Mouse (Mus musculus) layer of hippocampus, postnatal 36 days (tissue): Measurements from ENCODE around the gene Psma6. TPM values are rescaled to one million over a fixed set of nuclear protein-coding genes. Genes with fewer than 3 reads are reported as not detected.
A peak's percentile ranks its signal among the peaks of the same experiment; 100 is the strongest.
"Not testable (repeated sequence)": the region's sequence is repeated elsewhere in the genome, so short reads cannot be mapped to it uniquely, and the experiment has no call there.

Experiments
- DNase-seq, 2 experiments: peaks; one replicate each; pipeline ENCODE4 v3.0.0; 2022
- total RNA-seq, 2 experiments: library from RNA; stranded (reverse); gene quantifications; 2 replicates each; pipeline ENCODE4 v1.2.3; 2021

The Psma6 gene
- 100 to 1,000 TPM; 142 to 152 TPM for total RNA-seq

DNA sequence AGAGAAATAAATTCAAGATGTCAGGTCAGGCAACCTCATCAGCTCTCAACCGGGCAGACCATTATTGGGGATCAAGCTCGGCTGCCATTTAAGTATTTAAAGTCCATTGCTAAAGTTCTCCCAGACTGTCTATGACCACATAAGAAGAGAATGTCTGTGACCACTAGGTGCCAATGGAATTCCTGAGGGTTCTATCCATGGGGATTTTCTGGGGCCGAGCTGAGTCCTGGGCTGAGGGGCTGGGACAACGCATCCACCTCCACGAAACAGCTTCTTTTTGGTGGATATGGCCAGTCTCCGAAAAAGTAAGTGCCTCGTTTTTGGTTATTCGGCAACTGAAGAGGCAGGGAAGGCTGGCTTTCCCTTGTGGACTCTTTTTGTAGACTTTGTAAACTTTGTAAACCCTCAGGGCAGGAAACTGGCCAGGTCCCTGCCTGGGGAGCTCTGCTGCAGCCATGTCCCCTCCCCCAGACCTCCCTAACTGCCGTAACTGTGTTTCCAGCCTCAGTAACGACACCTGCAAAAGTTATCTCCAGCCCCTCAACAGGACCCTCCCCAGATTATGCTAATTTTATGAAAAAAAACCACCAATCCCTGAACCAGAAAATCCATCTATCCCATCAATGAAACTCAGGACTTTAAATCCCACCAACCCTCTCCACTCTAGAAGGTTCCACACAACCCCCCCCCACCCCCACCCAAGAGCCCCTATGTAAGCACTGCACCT is at the start of gene Psma6:
TSS of gene Psma6 (plus strand) at position 200 of the 727 bp plus-strand sequence.
- DNase-seq, result no peak

DNA sequence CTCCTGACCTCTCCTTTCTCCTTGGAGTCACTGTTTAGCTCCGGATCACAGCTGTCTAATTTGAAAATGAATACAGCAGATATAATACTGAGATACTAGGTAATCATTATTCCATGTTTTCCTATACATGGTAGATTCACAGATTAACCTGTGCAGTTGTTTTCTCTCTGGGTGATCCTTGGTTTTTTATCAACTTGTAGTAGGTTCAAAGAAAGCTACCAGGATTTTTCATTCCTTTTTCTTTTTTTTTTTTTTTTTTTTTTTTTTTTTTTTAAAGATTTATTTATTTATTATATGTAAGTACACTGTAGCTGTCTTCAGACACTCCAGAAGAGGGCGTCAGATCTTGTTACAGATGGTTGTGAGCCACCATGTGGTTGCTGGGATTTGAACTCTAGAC is 45.5 kb upstream of the Psma6 start:
- not testable (repeated sequence) for DNase-seq

DNA sequence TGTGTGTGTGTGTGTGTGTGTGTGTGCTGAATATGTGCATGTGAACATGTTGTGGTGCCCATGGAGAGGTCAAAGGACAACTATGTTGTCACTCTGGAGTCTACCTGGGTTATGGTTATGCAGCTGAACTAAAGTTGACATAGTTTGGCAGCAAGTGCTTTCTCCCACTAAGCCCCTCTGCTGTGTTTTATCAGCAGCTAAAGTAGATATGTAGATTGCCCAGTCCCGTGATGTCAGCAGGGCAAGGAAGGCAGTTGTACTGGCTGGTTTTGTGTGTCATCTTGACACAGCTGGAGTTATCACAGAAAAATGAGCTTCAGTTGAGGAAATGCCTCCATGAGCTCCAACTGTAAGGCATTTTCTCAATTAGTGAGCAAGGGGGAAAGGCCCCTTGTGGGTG is 41.0 kb upstream of the Psma6 start:
- not testable (repeated sequence) for DNase-seq

DNA sequence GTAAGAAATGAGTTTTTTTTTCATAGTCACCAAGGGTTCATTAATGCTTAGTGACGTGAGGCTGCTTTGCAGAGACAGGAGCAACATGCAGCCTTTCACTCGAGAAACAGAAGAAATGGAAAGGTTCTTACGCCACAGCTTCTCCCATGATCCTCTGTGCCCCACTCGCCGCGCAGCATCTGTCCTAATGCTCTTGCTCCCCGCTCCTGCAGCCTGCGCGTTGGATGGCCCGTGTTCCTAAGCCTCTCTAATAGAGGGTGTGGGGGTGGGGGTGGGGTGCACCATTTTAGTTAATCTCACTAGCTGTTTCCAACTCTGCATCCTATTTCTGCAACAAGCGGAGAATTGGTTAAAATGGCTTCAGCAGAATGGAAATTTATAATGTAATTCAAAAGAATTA is 40.0 kb upstream of the Psma6 start:
- DNase-seq, result no peak

DNA sequence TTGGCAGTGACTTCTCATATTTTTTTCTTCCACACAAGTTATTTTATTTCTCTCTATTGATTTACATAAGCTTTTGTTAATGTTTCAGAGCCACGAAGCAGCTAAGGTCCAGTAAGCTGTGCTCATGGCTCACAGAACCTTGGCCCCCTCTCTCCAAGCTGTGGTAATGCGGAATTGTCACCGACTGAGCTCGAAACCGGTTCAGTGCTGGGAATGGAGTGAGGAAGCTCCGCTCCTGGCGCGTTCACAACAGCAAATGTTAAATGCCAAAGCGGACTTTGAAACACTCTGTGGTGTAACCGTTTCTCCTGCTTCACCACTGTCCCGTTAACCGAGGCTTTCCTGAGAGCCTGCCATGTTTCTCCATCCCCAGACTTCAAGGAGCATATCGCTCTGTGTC is 39.4 kb upstream of the Psma6 start:
- DNase-seq, result peak; percentile 14 to 16

DNA sequence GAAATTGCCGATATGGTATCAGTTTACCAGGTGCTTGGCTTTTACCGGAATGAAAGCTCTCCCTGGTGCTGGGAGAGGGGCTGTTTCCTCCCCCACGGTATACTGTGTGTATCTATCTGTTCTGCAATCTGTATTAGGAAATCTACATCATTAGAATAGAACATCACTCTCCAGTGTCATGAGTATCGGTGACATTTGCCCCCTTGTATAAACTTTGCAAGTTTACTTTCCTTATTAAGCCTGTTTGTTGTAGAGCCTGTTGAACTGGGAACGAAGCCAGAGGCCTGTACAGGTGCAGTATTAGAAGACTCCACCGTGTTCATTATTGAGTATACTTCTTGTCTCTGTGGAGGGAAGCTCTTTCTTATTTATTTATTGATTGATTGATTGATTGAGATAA is 30.6 kb upstream of the Psma6 start:
- no peak for DNase-seq

DNA sequence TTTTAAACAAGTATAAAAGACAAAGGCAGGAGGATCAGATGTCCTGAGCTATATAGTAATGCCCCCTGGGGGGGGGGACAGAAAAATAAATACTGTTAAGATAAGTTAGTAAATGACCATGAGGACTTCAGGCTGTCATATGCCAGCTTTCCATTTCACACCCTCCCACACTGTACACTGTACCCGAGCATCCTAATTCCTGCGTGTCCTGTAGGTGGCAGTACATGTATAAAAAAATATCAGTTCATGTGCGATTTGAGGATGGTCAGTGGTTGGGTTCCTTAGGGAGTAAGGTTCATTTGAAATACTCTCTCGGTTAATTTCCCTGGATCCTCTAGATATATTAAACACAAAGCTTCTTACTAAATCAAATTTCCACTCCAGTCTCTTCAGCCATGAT is 29.1 kb upstream of the Psma6 start:
- peak in 1 of 2 experiments; percentile 10 for DNase-seq

DNA sequence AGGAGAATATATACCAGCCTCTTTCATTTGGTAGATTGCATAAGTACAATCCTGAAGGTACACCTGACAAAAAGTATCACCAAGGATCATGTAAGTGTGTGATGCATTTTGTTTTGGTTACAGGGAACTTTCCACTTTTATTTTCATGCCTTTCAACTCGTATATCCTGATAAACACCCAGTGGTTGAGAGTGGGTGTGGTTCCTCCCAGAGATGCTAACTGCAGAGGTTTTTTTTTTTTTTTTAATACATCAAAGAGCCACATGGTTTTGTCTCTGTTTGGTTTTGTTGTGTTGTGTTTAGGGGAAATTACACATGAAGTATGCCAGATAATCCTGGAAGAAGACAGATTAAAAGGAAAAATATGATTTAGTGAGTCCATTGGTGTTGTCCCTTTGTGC is 26.7 kb upstream of the Psma6 start:
- no peak for DNase-seq

DNA sequence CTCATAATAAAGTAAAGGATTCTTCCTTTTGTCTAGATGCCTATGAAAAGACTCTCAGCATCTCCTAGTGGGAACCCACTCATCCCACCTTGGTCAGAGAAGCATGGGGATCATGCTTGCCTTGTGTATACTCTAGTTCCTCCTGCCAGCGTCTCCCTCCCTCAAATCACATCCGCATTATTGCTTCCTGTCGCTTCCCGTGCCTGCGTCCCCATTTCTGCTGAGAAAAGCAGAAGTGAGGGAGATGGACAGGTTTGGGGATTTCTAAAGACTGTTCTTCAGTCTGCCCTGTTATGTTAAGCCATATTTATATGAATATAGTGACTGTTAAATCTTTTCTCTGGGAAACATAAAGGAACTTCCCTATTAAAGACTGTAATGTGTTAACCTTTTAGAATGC is 23.1 kb upstream of the Psma6 start:
- no peak for DNase-seq

DNA sequence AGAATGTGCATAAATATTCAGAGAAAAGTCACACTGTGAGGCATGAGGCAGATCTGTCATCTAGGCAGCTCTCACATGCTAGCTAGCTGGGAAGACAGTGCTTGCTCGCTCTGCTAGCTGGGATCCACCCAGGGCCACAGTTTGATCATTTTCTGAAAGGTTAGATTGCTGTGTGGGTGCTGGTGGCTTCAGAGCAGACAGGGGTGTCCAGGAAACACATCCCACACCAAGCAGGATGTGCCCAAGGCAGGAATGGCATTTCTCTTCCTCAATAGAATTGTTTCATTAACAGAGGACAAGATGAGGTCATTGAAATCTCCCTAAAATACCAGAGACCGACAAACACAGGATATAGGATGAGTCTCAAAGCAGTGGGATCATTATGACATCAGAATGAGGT is 18.9 kb upstream of the Psma6 start:
- no peak for DNase-seq

DNA sequence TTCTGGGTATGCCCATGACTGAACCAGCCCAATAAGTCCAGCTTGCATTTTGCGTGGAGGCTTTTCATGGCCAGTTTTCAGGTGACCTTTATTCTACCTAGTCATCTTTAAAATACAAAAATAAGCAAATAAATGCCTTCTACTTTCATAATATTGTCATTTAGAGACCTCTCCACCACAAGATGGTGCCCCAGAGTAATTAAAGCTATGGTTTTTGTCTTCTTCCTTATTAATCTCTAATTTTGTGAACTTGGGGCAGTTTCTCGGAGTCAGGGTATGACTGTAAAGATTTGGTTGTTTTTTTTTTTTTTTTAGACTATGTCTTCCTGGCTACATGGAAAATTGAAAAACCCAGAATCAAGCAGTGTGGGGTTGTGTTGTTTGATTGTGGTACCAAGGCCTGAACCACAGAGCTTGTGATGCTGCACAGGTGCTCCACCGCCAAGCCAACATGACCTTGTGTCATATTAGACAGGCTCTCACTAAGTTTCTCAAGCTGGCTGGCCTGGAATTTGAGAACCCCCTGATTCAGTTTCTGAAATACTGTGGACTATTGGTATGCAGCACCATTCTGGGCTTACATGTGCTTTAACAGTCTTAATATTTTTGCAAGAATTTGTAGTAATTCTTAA is 11.5 kb upstream of the Psma6 start:
- DNase-seq, result no peak

DNA sequence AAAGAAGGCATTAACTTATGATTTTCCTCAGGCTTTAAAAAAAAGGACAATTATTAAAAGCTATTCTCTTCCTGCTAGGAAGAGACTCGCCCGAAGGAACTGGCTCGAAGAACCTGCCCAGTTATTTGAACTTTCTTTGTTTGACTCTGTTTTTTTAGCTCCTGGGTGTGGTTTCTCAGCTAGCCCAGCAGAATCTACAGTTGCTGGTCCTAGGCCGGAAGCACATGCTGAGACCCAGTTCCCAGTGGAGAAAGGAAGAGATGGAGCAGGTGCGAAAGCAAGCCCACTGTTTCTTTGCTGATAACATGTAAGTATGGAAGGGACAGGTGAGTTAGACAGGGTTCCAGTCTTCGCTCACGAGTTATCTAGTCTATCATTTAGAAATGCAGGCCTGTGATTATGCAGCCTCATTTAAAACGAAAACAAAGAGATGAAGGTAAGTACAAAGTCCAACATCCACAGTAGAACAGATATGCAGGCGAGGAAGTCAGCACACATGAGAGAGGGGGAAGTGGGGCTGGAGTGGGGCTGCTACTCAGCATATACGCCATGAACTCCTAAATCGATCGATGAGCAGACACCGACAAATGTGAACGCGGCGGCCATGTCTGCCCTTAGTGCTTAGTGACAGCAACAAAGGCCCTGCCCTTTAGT is 6.9 kb upstream of the Psma6 start:
- no peak for DNase-seq

DNA sequence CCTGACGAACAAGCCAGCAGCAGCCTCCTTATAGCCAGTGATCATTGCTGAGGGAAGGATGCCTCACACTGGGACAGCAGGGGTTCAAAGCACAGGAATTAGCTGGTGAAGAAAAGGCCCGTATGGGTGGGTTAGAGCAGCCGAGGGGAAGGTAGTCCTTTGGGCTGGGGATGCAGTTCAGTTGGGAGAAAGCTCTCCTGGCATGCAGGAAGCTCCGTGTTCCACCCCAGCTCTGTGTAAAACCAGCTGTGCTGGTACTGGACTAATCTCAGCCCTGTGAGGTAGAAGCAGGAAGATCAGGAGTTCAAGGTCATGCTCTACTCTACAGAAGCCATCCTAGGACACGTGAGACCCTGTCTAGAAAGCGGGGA is 6.4 kb upstream of the Psma6 start:
- no peak for DNase-seq

DNA sequence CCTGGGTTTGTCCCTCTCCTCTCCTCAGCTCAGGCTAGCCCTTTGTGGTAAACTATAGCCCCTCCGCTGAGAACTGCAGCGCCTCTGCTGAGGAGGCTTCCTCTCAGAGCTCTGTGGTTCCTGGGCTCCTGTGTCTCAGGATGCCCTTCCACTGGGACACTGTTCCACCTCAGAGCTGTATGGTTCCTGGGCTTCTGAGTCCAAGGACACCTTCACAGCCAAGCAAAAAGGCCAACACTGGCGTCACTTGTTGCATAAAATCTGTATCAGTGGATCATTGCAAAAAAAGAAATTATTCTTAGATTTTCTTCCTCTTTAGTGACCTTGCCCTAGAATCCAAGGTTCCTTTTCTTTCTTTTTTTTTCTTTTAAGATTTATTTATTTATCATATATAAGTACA is 804 bp downstream of the Psma6 start:
- DNase-seq, result no peak

DNA sequence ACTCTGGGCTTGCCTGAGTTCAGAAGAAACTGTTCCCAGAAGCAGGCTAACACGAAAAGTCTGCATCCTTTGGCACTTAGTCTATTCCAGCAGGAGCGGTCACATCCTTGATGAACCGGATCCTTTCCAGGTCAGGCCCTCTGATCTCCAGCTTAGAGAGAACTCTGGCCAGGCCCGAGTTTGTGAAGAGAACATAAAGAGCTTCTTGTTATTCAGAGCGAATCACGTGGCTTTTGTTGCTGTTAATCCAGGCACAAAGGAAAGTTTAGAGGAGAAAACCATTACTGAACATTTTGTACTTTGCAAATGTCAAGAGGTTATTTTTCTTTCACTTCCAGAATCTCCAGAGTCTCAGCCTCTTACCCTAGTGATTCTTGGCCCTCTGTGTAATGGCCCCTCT is 1.9 kb downstream of the Psma6 start:
- DNase-seq, result peak in 1 of 2 experiments; percentile 12

DNA sequence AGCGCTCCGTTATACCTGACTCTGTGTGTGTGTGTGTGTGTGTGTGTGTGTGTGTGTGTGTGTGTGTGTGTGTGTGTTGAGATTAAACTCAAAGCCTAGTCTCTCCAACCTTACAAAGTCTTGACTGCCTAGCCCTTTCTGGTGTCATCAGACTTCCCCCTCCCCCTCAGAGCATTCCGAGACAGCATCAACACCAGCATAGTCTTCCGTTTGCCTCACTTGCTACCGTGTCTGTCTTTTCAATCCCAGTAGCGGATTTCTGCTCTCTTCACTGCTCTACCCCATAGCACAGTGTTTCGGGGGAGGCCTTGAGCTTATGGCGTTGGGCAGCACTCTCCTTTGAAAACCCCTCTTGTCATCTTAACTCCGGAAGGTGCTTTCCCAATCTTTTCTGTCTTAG is 2.4 kb downstream of the Psma6 start:
- no peak for DNase-seq

DNA sequence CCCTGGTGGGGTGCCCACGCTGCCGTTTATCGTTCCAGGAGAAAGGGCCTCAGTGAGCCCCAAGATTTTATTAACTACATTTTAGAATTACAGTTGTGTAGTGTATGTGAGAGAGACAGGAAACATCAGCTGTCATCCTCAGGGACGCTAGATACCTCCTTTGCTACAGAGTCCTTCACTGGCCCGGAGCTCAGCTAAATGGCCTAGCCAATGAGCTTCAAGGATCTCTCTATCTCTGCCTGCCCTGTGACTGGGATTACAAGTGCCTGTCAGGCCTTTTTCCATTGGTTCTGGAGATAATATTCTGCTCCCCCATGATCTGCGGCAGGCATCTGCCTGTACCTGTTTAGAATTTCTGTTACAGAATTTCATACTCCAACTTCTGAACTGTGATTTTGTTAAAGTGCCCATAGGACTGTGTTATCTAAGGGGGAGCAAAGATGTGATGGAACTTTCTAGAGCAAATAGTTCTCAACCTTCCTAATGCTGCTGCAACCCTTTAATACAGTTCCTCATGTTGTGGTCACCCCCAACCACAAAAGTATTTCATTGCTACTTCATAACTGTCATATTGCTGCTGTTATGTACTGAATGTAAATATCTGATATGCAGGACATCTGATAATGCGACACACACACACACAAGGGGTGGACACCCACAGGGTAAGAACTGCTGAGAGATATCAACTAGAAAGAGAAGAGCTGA is 3.2 kb downstream of the Psma6 start:
- DNase-seq, result no peak

DNA sequence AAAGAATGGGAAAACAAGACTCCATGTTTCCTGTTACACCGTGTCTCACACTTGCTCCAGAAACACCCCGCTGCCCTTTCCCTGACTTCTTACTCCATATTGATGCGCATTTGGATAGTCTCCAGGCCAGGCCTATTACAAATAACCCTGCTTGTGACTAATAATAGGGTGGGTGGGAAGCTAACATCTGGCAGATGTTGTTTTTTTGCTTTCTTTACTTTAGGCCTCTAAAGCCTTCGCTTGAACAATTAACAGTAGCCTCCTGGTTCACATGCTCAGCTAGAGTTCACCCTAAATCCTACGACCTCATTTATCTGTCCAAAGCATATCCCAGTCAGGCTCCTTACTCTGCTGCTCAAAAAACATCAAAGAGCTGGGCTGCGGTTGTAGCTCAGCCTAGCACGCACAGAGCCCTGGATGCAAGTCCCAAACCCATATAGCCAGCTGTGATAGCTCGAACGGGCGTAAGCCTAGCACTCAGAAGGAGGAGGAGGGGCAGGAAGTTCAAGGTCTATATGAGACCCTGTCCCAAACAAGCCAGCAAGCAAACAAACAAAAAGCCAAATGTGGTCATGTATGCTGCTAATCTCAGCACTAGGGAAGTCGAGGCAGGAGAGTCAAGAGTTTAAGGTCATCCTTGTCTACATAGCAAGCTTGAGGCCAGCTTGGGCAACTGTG is 3.9 kb downstream of the Psma6 start:
- DNase-seq, result no peak

DNA sequence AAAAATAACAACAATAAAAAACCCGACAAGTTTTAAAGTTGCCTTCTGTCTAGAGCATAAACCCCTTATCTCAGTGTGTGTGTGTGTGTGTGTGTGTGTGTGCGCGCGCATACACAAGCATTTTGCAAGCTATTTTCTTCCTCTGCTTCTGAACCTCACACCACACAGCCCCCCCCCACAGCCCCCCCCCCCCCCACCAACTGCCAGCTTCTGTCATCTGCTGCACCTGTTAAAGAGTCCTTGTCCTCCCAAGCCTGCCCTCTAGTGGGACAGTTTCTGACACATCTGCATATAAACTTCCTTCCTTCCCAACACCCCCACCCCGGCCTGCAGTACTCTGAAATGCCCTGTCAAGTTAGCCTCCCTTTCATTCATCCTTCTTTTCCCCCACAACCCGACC is 4.5 kb downstream of the Psma6 start:
- DNase-seq, result no peak

DNA sequence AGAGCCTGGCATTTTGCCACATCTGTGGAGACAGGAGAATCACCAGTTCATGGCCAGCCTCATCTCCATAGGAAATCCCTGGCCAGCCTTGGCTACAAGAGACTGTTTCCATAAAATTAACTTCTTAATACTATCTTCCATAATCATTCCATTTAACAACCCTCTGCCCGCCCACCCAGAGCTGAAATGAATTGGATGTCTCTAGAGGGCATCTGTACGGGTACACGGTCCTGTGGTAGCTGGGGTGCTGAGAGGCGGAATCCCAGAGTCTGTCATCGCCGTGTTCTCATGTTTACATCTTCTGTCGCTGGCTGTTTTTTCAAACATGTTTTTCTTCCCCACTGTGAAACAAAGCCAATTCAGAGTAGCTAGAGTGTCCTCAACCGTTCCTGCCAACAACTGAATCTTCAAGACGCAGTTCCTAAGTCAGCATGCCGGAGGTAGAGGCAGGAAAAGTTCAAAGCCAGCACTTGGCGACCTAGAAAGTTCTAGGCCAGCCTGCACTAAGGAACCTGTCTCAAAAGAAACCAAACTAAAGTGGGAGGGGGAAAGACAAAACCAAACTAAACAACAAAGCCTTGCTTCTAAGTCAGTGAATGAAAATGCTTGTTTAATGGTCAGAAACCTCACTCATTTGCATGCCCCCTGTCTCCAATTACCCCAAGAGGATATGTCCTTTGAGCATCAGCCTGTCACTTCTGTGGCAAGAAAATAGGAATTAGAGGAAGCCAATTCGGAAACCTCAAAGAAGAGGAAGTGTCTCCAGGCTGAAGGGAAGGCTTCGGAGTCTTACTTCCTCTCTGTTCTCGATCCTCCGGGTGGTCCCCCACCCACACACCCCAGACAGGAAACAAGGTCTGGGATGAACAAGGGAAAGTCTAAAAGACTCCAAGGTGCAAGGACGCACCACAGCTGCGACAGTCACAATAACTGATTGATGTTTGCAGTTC is 5.4 kb downstream of the Psma6 start:
- DNase-seq, result no peak

DNA sequence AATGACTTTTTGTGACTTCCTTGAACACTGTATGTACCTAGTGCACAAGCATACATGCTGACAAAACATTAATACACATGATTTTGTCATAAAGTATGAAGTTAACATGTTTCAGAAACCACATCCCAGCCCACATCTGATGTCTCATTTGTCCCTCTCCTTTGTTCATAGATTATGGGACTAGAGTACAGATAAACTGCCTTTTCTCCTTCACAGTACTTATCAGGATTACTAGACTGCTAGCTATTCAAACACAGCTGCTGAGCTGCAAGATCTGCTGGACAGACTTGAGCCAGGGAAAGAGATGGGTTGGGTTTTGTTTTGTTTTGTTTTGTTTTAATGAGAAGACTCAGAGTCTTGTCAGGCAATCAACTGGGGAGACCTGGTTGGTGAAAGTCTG is 8.1 kb downstream of the Psma6 start:
- no peak for DNase-seq
